Mouse (Mus musculus) heart, adult 2 months (tissue): ENCODE results near the gene Mex3d.

Source experiments
- CTCF ChIP-seq: fragments of 200-600 bp; IDR thresholded peaks from 2 replicates; pipeline ENCODE4 v1.8.1; 2022; ENCODE audit warnings: antibody characterized with exemption, mild to moderate bottlenecking, moderate library complexity
- EP300 ChIP-seq: fragments of 200-500 bp; IDR thresholded peaks from 2 replicates; pipeline ENCODE4 v1.6.1; 2011; ENCODE audit warnings: low read depth, low read length, control low read depth; ENCODE audit not compliant: insufficient read depth
- POLR2A ChIP-seq: fragments of 200-500 bp; IDR thresholded peaks from 2 replicates; pipeline ENCODE4 v1.6.1; 2011; ENCODE audit warnings: mild to moderate bottlenecking, low read depth, low read length, control low read depth; ENCODE audit not compliant: insufficient read depth

GRCm38 (mm10) chr10:80417841-80418240 is 30.4 kb upstream of the Mex3d start:
- TF ChIP-seq EP300: no peak
- no peak for TF ChIP-seq POLR2A
- no peak for TF ChIP-seq CTCF
